In genomic region chr9:61409046-61409445, GRCm38 (mm10) we compare ENCODE assay signal across 15 mouse cellular contexts. TPM values are rescaled to one million over a fixed set of nuclear protein-coding genes. Genes with fewer than 3 reads are reported as not detected.
A peak's percentile ranks its signal among the peaks of the same experiment; 100 is the strongest.
DNase-seq lines count a peak whose midpoint lies in the region; ATAC-seq and TF ChIP-seq lines count a peak whose summit lies in the region.
"Had no signal": no experiment of that assay in that cellular context is flagged by ENCODE, and none has a peak within 500 bp of the region (broad histone marks: within the 10 kb centered on the region; RNA-seq: fewer than 3 reads in every experiment).

No protein-coding gene starts in this region.

- peaks cover 82% of the 10 kb centered on the region for H3K36me3 ChIP-seq in kidney, embryonic 14.5 days (ENCODE audit: control insufficient read depth, insufficient read depth, low read length)
- H3K36me3 ChIP-seq in kidney, postnatal 0 days (ENCODE audit: insufficient read depth, low read length), result peaks cover 77% of the 10 kb centered on the region

- no peak overlapping the region for H3K4me3 ChIP-seq in kidney, embryonic 14.5 days (ENCODE audit: low read length)
- no peak overlapping the region for H3K4me3 ChIP-seq in kidney, postnatal 0 days (replicated peaks; ENCODE audit: low read depth, low read length)
- H3K4me3 ChIP-seq: left cerebral cortex, adult 2 months; limb, embryonic 15.5 days; lung, embryonic 15.5 days had no signal

- peaks cover 27% of the 10 kb centered on the region for H3K4me1 ChIP-seq in kidney, embryonic 14.5 days (ENCODE audit: control insufficient read depth, insufficient read depth, low read length)
- peaks cover 15% of the 10 kb centered on the region for H3K4me1 ChIP-seq in kidney, postnatal 0 days (replicated peaks; ENCODE audit: insufficient read depth, low read length)

- no peak overlapping the region for H3K4me2 ChIP-seq in kidney, embryonic 14.5 days (replicated peaks; ENCODE audit: low read depth, low read length)
- H3K4me2 ChIP-seq in kidney, postnatal 0 days (ENCODE audit: low read length), result no peak overlapping the region
- H3K4me2 ChIP-seq: limb, embryonic 15.5 days; lung, embryonic 15.5 days had no signal

- no peak overlapping the region for H3K9ac ChIP-seq in kidney, embryonic 14.5 days (ENCODE audit: low read depth, low read length)
- no peak overlapping the region for H3K9ac ChIP-seq in kidney, postnatal 0 days (ENCODE audit: low read depth, low read length)
- H3K9ac ChIP-seq: limb, embryonic 15.5 days; lung, embryonic 15.5 days had no signal

- no peak overlapping the region for H3K27ac ChIP-seq in kidney, embryonic 14.5 days (ENCODE audit: low read depth, low read length)
- no peak overlapping the region for H3K27ac ChIP-seq in kidney, postnatal 0 days
- H3K27ac ChIP-seq: left cerebral cortex, adult 2 months; limb, embryonic 15.5 days; lung, embryonic 15.5 days had no signal

- 82% methylated on average over 8 of the region's 8 CpGs for WGBS in kidney, embryonic 14.5 days
- 72% methylated on average over 8 of the region's 8 CpGs for WGBS in kidney, postnatal 0 days

- peak; percentile 67 for DNase-seq in kidney, adult 18-20 months
- peak; percentile 99 for DNase-seq in Patski (ENCODE audit: low read depth, low spot score)
- DNase-seq in cerebellum, adult 8-10 months, result peak; percentile 32
- peak; percentile 17 for DNase-seq in kidney, postnatal 0 days (ENCODE audit: low spot score)
- DNase-seq in layer of hippocampus, adult 8-10 months (ENCODE audit: low spot score in 2 of 2), result no peak
- DNase-seq in embryo, embryonic 9.5 days (ENCODE audit: extremely low spot score), result no peak
- DNase-seq: adrenal gland, postnatal 36 days; heart, postnatal 36 days; thymus, postnatal 4 days had no signal

- TF ChIP-seq CTCF in Patski (IDR thresholded peaks at IDR 0.05), result no peak
- TF ChIP-seq CTCF in kidney, postnatal 0 days (IDR thresholded peaks at IDR 0.05; ENCODE audit: low read depth), result no peak

- H3K9me3 ChIP-seq in kidney, embryonic 14.5 days (ENCODE audit: control insufficient read depth, low read length), result no peaks in the 10 kb centered on the region
- H3K9me3 ChIP-seq in kidney, postnatal 0 days (replicated peaks; ENCODE audit: low read length), result no peaks in the 10 kb centered on the region
- H3K9me3 ChIP-seq: limb, embryonic 15.5 days; lung, embryonic 15.5 days had no signal

- no peaks in the 10 kb centered on the region for H3K27me3 ChIP-seq in kidney, embryonic 14.5 days (ENCODE audit: control insufficient read depth, insufficient read depth, low read length)
- no peaks in the 10 kb centered on the region for H3K27me3 ChIP-seq in Patski
- no peaks in the 10 kb centered on the region for H3K27me3 ChIP-seq in kidney, postnatal 0 days (ENCODE audit: insufficient read depth, low read length)
- H3K27me3 ChIP-seq: CH12.LX; limb, embryonic 15.5 days; lung, embryonic 15.5 days had no signal

- CTCF ChIA-PET in Patski (lab: Charles Lee), result interaction anchor here (0.8 to 2.0 kb wide), 3 partner anchors 11 to 145 kb away, joined by 3 to 4 read pairs (median 3); no protein-coding TSS in a partner anchor

- ATAC-seq in kidney, embryonic 14.5 days (ENCODE audit: low FRiP score, low TSS enrichment), result no peak
- peak; percentile 40 for ATAC-seq in Patski
- no peak for ATAC-seq in kidney, postnatal 0 days (replicated peaks; ENCODE audit: low FRiP score, low read depth)
- ATAC-seq: intestine, embryonic 16.5 days had no signal

- in situ Hi-C loops in Patski (cut with MboI; ENCODE audit: low pct_unique_long_range_greater_than_20kb), result loop anchor here (5.0 kb wide), 1 partner anchor 392 kb away; no protein-coding TSS in a partner anchor

- POLR2A ChIA-PET in Patski (lab: Charles Lee), result interaction anchor here (1.0 kb wide), 1 partner anchor 11 kb away, joined by 3 read pairs; no protein-coding TSS in a partner anchor

RNA-seq across cellular contexts. Expression of gene Tle3, which starts 36.9 kb away (rescaled TPM):
- polyA plus RNA-seq in kidney, embryonic 14.5 days (2014; fragmentation: Nextera tagmentation; extraction: Ambion mirVana), result 29.6 and 33.7 TPM in 2 replicates
- polyA plus RNA-seq in Patski (2021), result 101 TPM
- polyA plus RNA-seq in kidney, postnatal 0 days (2015; fragmentation: Nextera tagmentation; extraction: Ambion mirVana), result 22.0 and 22.9 TPM in 2 replicates
- total RNA-seq in layer of hippocampus, adult 8-10 months (2022), result 10 to 100 TPM; 47.8 to 62.3 (median 56.9) TPM

Comparison
In these comparisons a context has a peak if more than half of its experiments do, and no peak if none do; other contexts are left out.
1. DNase-seq: peak in kidney, adult 18-20 months (single experiment), Patski (single experiment), cerebellum, adult 8-10 months (single experiment) and kidney, postnatal 0 days (single experiment); none in layer of hippocampus, adult 8-10 months (0 of 2) and embryo, embryonic 9.5 days (single experiment).